Mouse (Mus musculus) kidney, postnatal 14 days (tissue): ENCODE data around the gene Dnajc5.

ENCODE experiments used
- DNase-seq: peaks from one replicate; pipeline ENCODE4 v3.0.0; 2022; ENCODE audit warnings: mixed read lengths

The Dnajc5 gene

DNA sequence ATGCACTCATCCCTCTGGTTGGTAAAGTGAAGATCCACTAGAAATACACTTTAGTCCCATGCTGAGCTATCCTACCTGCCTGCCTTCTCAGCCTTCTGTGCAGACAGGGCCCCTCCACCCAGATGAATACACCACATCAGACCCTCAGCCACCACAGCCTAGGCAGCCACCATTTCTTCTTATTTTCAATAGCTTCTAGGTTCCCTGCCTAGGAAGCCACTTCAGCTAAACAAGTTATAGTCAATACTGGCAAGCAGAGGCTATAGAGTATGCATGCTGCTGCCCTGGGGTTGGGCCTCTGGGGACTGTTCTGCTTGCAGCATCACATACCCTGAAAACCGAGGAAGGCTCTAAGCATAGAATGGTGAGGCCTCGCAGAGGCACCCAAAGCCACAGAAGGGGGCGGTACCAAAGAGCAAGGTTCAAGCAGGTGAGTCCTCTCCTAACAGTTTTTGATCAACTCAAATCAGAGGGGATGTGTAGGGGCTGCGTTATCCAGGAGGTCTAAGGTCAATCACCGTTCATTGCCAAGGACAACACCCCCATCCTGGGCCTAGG lies 71.3 kb downstream of the Dnajc5 start, which contains the start of gene Prpf6:
Gene Prpf6 (plus strand): TSS at position 341 of the 558 bp plus-strand sequence.
- DNase-seq = peak; percentile 44

DNA sequence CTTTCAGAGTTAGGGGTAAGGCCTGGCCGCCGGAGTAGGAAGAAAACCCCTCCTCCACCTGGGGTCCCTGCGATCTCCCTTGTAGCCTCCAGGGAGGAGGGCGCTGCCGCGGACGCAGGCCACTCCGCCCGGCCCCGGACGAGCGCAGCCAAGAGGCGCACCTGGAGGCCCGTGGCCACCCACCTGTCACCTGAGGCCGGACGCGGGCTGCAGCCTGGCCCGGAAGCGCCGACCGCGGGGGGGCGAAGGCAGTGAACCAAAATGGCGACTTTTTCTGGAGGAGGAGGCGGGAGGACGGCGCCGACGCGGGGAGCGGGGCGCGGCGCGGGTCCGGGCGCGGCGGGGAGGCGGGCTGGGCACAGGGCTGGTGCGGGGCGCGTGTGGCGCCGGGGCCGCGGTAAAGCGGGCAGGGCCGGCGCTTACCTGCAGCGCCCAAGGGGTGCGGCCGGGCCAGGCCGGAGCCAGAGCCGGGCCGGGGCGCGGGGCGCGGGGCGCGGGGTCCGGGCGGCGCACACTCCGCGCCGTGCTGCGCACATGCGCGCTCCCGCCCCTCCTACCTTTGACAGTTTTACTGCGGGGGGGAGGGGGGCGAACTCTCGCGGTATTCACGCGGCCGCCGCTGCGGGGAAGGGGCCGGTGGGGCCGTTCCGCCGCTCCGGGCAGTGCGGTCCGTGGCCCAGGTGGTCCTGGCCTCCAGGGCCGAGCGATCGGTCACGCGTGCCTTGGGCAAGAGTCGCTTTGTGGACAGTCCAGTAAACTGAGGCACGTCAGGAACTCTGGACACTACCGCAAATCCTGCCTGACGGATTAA lies 72.2 kb downstream of the Dnajc5 start, which contains the start of gene Zfp512b:
Gene Zfp512b (minus strand): TSS at position 573 of the 811 bp plus-strand sequence.
- DNase-seq = peak; percentile 81

DNA sequence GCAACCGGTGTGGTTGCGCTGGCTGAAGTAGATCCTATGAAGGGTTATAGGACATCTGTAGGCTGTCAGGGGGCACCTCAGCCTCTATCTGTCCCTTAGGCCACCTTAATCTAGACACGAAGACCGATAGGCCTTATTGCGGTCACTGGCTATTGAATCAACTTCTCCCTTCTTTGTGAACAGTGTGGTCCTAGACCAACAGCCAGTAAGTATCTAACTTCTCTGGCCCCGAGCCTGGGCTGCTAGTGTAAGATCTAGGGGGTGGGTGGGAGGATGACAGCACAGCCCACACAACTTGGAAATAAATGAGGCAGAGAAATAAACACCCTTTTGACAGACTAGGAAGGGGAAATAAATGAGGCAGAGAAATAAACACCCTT lies 72.7 kb downstream of the Dnajc5 start:
- DNase-seq = no peak

DNA sequence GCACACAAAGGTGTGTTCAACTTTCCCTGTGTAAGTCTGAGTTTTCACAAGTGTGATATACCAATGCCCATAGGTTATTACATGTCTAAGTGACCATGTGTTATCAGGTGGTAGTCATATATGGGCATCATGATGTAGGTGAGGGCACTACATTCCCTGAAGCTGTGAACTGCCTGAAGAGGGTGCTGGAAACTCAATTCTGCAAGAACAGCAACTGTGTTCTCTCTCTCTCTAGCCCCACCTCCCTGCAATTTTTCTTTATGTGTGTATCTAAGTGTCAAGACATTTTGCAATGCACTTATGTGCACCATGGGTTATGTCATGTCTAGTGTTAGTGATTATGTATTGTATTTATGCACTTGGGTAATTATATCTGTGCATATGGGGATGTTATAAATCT lies 73.7 kb downstream of the Dnajc5 start:
- DNase-seq = no peak

DNA sequence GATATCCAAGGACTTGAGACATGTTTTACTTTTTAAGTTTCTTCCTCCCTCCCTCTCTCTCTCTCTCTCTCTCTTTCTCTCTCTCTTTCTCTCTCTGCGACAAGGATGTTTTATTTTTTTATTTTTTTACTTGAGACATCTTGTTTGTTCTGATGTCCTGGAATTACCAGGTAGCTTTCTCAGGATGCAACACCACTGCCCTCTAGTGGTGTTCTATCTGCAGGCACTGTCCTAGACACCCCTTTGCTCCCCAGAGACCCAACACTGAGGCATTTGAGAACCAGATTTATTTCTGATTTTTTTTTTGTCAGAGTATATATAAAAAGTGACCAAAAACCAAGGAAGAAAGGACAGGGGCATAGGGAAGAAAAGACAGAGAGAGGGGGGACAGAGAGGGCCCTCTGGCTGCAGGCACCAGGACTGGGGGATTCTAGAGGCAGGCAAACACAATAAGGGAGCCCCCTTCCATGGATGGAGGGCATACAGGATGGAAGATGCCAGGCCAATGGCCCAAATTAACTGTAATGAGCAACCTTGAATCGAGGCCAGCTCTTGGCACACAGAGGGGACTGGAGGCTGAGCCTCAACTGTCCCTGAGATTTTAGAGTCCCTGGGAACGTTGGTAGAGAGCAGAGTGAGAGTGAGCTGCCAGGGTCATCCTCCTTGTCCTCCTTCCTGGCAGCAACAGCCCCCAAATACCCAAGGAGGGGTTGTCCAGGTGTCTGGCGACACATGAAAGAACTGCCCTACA lies 74.8 kb downstream of the Dnajc5 start:
- peak; percentile 59 for DNase-seq

DNA sequence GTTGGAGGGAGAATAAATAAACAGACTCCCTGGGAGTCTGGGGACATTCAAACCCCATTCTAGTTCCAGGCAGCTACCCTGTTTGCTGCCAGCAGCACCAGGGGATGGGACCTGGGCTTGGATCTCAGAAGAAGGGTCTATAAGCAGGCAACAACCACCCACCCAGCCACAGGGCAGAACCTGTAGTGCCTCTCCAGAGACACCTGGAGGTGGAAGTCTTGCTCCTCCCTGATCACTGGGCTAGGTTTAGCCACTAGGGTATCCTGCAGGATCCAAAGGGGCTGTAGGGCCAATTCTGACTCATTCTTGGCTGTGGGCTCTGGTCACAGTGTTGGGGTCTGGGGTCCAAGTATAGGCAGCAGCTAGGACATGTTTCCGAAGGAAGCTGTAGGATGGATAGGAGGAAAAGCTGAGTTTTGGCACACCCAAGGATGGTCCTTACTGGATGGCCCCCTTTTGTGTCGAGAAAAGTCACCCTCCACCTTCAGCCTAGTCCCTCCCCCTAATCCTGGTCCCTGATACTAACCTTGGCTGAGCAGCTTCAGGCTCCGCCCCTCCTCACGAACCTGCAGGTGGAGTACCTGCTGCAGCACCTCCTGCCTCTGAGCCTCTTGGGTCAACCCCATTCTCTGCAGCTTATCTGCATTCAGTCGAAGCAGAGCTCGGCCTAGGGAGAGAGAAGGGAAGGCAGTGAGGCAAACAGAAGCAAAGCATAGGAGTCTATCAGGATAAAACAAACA lies 76.1 kb downstream of the Dnajc5 start:
- no peak for DNase-seq

DNA sequence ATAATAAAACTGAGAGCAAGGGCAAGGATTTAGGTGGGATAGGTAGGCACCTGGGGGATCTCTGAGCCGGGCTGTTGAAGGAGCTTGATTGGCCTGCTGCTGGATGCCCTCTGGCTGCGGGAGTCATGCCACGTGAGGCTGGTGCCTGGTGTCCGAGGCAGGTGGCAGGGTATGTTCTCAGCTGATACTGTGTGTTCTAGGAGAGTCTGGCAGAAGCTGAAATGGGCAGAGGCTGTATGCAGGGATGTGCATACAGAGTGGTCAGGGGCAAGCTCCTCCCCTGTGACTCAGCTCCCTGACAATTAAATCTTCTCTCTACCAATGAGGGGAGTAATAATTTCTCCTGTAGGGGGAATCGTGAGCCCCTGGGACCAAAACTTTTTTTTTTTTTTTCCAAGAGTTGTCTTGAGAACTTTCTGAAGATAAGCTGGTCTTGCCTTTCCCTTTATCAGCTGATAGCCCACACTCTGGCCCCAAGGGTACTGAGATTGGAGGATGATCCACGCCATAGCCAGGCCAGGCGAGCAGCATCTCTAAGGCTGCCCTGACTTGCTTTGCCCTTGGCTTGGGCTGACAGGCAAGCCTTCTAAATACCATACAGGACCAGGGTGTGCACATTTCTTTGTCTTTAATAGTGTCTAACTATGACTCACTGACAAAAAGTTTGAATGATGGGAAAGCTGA lies 77.2 kb downstream of the Dnajc5 start:
- no peak for DNase-seq

DNA sequence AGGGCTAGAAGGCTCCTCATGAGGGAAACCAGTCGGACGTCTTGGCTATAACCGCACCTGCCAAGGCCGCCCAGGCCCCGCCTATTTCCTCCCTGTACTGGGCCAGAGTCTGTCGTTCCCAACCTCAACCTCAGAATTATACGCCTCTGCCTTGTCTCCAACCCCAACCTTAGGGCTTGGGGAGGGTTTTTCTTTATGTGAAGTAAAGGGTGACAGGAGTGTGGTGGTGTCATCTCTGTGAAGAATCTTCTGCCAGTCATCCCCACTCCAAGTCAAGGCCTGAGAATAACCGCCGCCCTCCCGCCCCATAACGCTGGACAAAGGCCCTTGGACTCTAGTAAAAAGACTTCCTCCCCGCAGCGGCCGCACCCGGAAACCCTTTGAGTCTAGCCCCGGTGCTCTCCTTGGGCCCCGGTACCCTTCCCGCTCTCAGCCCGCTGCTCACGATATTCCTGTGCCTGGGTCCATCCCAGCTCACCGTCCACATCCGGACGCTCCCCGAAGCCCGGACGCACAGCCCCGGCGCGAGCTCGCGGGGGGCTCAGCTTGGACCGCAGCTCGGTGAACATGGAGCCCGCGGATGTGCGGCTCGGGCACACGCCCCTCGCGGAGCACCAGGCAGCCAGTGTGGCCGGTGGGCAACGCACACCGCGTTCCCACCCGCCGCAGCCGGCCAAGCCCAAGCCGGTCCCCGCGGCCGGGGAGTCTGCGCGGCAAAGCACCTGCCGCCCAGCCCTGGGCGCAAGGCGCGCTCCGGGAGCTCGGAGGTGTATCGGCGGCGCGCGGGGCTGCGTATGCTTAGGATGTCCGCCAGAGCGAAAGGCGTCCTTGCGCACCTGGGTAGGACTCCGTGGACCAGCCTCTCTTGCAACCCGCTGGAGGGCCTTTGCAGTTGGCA lies 78.4 kb downstream of the Dnajc5 start, which contains the start of gene Samd10:
Gene Samd10 (minus strand): TSS at position 759 of the 898 bp plus-strand sequence.
- DNase-seq = peak; percentile 80

DNA sequence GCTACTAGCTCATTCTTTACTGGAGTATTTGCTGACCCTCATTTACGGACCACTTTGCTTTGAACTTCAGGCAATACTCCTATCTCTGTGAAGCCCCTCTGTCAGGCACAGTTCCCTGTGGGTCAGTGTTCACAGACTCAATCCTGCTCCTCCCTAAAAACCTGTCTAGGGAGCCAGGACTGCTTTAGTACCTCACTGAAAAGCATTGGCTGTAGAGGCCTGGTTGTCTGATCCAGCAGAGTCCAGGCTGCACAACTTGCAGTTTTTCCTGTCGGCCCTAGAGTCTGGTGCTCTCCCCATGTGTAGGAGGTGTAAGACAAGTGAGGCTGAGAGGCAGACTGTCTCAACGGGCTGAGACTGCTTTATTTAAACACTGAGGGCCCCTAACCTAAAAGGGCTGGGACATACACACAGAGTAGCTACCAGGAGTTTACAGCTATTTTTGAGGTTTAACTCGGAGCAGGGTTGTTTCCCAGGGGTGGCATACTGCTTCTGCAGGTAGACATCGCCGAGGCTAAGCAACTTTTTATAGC lies 80.0 kb downstream of the Dnajc5 start:
- no peak for DNase-seq

DNA sequence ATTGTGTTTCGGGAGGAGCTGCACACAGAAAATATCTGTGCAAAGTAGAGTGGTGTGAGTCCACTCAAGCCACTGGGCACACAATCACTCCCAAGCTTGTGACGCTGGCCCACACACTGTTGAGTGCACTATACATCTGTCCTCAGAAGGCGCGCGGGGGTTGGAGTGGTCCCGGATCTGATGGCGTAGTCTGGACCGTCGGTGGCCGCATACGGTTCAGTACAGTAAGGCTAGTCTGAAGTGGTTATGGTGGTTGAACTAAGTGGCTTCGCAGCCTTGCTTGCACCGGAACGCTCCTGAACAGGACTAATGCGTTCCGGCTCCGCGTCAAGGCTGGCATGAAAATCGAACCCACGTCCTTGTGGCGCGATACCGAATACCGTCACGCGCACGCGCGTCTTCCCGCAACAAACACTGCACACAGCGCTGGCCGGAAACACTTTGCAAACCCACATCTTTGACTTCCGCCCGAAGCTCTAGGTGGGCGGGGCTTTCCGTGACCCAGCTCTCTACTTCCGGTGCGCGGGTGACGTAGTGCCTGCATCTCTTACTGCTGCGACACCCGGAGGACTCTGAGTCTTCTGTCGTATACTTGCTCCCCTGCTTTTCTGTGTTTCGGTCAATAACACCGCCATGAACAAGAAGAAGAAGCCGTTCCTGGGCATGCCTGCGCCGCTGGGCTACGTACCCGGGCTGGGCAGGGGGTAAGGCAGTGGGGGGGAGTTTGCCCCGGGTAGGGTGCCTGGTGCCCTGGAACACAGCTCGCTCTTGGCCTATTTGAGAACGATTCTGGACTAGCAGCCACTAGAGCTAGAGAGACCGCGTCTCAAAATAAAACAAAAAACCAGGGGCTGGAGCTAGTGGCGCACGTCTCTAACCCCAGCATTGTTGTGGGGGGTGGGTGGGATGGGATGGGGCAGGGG lies 80.8 kb downstream of the Dnajc5 start:
- peak; percentile 98 for DNase-seq

DNA sequence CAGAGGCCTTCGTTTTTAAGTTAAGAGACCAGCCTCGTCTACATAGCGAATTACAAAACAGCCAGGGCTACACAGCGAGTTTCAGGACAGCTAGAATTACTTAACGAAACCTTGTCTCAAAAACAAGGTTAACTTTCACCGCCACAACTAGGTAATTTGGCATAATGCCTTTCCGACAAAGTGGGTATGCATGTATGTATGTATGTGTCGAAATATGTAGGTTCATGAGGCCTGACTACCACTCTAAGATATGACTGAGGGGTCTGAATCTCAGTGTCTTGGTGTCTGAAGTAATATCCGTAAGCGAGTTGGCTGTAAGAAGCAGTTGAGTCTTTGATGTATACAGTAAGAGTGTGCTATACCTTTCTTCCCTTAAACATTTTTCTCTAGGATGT lies 81.5 kb downstream of the Dnajc5 start:
- no peak for DNase-seq

DNA sequence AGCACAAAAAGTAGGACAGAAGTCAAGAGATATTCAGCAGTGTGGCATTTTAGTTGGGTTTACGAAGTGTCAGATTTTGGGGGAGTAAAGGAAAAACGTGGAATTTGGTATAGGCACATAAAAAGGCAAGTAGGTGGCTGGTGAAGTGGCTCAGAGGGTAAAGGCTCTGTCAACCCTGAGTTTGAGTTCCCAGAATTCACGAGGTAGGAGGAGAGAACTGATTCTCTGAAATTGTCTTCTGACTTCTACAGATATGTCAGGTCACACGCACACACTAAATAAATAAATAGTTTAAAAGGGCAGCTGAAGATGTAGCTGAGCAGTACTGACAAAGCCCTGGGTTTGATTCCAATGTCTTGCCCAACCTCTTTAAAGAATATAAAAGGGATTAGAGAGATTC lies 82.1 kb downstream of the Dnajc5 start:
- DNase-seq = no peak
